Mouse (Mus musculus): Measurements from ENCODE around the gene Nt5c1a. TPM values are rescaled to one million over a fixed set of nuclear protein-coding genes. Genes with fewer than 3 reads are reported as not detected.
A peak's percentile ranks its signal among the peaks of the same experiment; 100 is the strongest.
"Not testable (repeated sequence)": the region's sequence is repeated elsewhere in the genome, so short reads cannot be mapped to it uniquely, and the experiment has no call there.

The Nt5c1a gene
- 10 to 100 TPM; 14.5 to 15.2 TPM for total RNA-seq (2021)
- long read RNA-seq, experiment 1: 0 reads
- long read RNA-seq, experiment 2, partial matches to known transcripts: 0 of 1 reads
- long read RNA-seq, experiment 2, other reads (novel, unspliced or antisense): 0 of 1 reads

DNA sequence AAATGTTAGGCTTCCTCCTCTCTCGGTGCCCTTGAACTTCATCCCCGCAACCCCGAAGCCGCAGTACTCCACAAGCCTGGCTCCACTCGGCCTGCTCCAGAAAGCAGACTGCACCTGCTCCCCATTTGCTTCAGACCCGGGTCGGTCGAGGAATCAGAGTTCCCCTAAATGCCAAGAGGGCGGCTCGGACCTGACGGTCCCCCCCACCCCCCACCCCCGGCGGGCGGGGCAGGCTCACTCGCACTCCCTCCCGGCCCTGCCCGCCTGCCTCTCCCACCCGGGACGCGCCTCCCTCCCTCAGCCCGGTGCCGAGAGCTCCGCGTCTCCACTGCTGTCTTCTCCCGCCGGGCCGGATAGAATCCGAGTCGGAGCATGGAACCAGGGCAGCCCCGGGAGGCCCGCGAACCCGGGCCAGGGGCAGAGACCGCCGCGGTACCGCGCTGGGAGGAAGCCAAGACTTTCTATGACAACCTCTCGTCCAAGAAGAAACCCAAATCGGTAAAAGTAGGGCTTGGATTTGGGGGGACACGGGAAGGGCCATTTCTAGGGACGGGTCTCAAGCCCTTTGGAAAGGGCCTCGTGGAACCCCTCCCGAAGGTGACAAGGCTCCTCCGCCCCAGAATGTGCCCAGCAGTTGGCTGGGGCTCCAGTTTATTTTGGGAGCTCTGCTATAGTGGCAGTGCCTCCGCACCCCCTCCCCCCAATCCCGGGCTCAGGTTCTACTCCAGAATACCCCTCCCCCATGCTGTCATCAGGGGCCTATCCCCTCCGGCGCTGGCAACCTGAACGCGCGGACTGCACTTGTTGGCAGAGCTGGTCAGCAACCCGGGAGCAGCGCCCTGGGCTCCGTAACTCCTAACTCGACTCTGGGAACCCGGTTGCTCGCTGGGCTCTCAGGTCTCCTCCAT, at the start of gene Nt5c1a:
Gene Nt5c1a (plus strand): TSS at position 319 of the 908 bp plus-strand sequence.
- H3K27ac ChIP-seq: peak within 1 kb of the TSS; percentile 88
- H3K4me3 ChIP-seq: peak within 1 kb of the TSS; percentile 53
- peak in 1 of 2 experiments; percentile 62 for DNase-seq (ENCODE audit: low spot score in 2 of 2)
- no peak for TF ChIP-seq CTCF (conservative IDR thresholded peaks at IDR 0.05)

DNA sequence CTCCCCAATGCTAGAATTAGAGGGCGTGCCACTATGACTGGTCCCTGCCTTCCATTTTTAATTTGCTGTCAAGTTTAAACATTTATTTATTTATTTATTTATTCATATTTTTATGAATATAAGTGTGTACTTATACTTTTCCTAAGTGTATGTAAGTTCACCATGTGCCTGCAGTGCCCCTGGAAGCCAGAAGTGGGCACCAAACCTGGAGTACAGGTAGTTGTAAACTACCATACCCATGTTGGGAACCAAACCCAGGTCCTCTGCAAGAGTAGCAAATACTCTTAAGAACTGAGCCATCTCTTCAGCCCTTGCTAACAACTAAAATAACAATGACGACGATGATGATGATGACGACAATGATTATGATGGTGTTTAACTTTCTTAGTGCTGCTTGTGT, 49.3 kb upstream of the Nt5c1a start:
- H3K4me3 ChIP-seq: no peak overlapping the region
- peak; percentile 56 for TF ChIP-seq CTCF (conservative IDR thresholded peaks at IDR 0.05)

DNA sequence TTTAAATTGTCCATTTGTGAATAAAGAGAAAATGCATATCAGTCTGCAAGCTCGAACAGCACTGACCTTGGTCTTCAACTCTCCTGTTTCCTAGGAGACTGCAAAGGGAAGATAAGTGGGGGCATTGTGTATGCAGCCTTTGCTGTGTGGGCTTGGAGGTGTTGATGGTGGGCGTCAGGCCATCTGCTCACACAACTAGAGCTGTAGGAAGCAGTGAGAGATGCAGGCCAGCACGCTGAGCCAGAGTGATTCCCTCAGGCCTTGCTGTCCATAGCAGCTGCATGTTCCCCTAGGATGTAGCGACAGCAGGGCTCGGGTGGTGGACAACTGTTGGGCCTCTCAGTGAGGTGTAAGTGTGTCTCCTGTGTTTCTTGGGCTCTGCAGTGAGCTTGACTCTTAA, 48.3 kb upstream of the Nt5c1a start:
- H3K4me3 ChIP-seq: no peak overlapping the region
- TF ChIP-seq CTCF (conservative IDR thresholded peaks at IDR 0.05): no peak
- peak overlapping the region; percentile 74 for H3K27ac ChIP-seq
- peak; percentile 62 to 68 for DNase-seq (ENCODE audit: low spot score in 2 of 2)

More for the DNA sequence above, 49.3 kb upstream of the Nt5c1a start:
- no peak for DNase-seq (ENCODE audit: low spot score in 2 of 2)
- H3K27ac ChIP-seq: no peak overlapping the region

DNA sequence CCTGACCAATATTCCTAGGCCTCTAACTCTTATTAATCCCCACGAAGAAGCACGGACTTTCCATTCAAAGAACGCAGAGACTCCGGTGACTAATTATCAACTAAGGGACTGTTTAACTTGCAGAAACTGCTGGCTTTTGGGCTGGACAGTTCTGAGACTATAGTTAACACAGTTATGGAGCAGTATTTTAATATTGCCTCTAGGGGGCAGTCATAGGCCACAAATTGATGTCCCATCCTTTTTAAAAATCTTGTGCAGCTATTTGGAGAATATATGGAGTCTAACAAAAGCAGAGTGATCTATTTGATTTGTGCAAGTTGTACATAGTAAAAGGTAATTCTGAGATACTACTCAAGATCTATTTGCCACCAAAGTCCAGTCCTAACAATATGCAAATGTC, 46.3 kb upstream of the Nt5c1a start:
- DNase-seq (ENCODE audit: low spot score in 2 of 2): peak; percentile 48 to 67
- no peak overlapping the region for H3K27ac ChIP-seq
- peak; percentile 87 for TF ChIP-seq CTCF (conservative IDR thresholded peaks at IDR 0.05)
- no peak overlapping the region for H3K4me3 ChIP-seq

DNA sequence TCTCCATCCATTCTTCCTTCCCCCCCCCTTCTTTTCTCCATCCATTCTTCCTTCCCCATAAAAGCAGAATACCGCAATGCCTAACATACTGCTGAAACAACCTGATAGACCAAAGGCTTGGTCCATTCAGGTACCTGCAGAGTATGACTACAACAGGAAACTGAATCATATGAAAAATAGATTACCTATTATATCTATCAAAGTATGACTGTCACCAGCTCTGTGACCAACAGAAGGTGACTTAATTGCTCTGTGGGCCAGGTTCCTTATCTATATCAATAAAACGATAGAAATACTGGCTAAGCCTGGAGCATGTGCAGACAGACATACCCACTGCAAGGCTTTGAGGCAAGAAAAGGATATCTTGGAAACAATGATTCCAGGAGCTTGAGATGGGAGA, 45.9 kb upstream of the Nt5c1a start:
- no peak overlapping the region for H3K4me3 ChIP-seq
- DNase-seq (ENCODE audit: low spot score in 2 of 2): no peak
- H3K27ac ChIP-seq: no peak overlapping the region
- no peak for TF ChIP-seq CTCF (conservative IDR thresholded peaks at IDR 0.05)

DNA sequence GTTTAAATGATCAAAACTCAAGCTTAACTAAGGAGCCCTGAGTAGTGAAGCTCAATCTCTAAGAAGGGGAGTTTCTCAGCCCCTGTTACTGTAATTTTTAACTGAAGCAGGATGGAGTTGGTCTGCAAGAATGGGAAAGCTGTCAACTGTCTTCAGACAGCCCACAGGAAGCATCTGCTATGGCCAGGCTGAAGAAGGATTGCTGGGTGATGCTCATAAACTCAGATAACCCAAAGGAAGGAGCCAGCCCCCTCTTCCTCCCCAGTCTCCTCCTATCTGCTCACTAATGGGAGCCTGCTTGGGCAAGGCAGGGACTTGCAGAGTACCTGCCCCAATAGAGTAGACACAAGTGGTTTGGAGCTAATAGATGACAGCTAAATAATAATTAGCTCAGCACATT, 45.5 kb upstream of the Nt5c1a start:
- no peak for TF ChIP-seq CTCF (conservative IDR thresholded peaks at IDR 0.05)
- H3K4me3 ChIP-seq: no peak overlapping the region
- H3K27ac ChIP-seq: no peak overlapping the region
- no peak for DNase-seq (ENCODE audit: low spot score in 2 of 2)

DNA sequence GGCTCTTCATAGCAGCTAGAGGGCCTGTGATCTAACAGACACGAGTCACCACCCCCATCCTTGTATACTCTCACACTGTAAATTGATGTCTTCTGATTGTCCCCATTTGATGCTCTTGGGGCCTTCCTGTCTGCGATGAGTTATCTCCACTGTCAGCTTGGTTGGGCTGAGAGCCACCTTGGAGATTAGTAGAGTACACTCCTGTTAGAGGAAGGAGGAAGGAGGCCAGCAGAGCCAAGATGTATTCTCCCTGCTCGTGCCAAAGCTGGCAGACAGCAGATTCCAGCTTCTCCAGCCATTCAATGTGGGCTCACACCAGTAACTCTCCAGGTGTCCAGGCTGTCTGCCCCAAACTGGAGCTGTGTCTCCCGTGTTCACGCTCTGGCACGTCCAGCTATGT, 40.7 kb upstream of the Nt5c1a start:
- TF ChIP-seq CTCF (conservative IDR thresholded peaks at IDR 0.05): no peak
- no peak for DNase-seq (ENCODE audit: low spot score in 2 of 2)
- H3K4me3 ChIP-seq: no peak overlapping the region
- H3K27ac ChIP-seq: no peak overlapping the region

DNA sequence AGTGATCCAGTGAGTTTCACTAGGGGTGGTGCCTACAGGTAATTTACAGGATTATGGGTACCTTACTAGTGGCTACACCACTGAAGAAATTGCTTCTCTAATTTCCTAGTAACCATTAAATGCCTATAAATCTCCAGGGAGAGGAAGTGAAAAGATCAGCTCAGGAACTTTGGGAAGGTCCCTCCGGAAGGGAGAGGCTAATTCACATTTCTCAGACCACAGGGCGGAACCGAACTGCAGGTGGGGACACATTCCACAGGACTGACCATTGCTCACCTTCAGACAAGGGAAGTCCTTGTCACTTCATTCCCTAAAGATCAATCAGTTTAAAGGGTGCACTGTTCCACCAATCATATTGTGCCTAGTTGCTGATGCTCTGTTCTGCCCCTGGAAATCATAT, 40.1 kb upstream of the Nt5c1a start:
- H3K27ac ChIP-seq; H3K4me3 ChIP-seq; DNase-seq (ENCODE audit: low spot score in 2 of 2): not testable (repeated sequence)

DNA sequence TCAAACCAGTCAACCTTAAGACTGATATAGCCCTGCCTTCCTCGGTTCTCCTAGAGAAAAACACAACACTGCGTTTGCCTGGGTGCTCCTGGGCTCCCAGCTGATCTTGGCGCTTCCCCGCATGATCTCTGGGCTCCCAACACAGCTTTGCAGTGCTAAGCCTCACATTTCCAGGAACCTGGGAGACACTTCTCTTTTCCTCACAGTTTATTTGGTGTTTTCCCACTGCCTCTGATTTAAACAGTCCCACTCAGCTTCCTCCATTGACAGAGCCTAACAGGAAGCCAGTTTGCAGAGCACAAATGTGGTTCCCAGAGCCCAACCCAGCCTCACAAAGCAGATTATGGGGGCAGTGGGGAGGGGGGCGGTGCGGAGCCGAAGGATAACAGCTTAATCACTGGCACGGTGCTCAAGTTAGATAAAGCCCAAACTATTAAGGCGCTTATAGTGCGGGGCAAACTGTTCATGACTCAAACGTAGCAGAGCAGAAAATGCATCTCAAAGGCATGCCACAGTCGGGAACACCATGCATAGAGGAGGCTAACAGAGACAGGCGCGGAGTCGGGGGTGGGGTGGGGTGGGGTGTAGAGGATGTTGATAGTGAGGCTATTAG, 38.9 kb upstream of the Nt5c1a start:
- no peak for DNase-seq (ENCODE audit: low spot score in 2 of 2)
- H3K27ac ChIP-seq: no peak overlapping the region
- H3K4me3 ChIP-seq: no peak overlapping the region
- no peak for TF ChIP-seq CTCF (conservative IDR thresholded peaks at IDR 0.05)

DNA sequence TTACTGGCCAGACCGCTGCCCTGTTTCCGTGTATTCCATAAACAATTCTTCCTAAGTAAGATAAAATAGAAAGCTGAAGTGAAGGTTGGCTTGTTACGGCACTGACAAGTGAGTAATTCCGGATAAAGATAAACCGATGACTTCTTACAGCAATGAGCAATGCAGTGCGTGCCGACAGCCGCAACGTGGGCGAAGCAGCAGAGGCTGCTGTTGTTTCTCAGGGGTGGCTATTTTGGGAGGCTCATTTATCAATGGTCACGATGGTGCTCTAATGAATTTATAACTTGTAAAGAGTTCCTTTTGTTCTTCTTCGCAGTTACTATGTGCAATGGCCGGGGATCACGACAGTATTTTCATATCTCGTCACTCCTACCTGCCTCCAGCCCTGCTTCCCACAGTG, 37.1 kb upstream of the Nt5c1a start:
- peak overlapping the region; percentile 53; the same call in 1 of the 2 replicates for H3K27ac ChIP-seq
- peak; percentile 56 to 74 for DNase-seq (ENCODE audit: low spot score in 2 of 2)
- peak overlapping the region; percentile 9; the same call in 1 of the 2 replicates for H3K4me3 ChIP-seq
- 0 out of 2 replicates have a peak, but pooled peaks have one; percentile 12 for TF ChIP-seq CTCF (conservative IDR thresholded peaks at IDR 0.05)

DNA sequence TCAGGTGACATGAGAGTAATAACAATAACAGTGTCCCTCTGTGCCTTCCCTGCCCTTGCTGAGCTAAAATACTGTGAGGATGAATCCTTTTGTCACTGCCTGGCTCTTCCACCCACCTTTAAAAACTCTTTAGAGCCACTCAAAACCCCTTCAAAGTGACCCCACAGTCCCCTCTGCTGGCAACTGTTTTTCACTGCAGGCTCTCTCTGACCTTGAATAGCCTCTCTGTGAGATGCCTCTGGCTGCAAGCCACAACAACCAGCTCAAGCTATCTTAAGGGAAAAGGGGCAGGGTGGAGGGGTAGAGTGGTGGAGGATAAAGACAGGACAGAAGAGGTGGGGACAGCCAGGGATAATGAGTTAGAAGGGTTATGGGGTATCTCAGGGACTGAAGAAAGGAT, 29.5 kb upstream of the Nt5c1a start:
- DNase-seq (ENCODE audit: low spot score in 2 of 2): no peak
- TF ChIP-seq CTCF (conservative IDR thresholded peaks at IDR 0.05): peak; percentile 16
- H3K4me3 ChIP-seq: no peak overlapping the region
- H3K27ac ChIP-seq: no peak overlapping the region

DNA sequence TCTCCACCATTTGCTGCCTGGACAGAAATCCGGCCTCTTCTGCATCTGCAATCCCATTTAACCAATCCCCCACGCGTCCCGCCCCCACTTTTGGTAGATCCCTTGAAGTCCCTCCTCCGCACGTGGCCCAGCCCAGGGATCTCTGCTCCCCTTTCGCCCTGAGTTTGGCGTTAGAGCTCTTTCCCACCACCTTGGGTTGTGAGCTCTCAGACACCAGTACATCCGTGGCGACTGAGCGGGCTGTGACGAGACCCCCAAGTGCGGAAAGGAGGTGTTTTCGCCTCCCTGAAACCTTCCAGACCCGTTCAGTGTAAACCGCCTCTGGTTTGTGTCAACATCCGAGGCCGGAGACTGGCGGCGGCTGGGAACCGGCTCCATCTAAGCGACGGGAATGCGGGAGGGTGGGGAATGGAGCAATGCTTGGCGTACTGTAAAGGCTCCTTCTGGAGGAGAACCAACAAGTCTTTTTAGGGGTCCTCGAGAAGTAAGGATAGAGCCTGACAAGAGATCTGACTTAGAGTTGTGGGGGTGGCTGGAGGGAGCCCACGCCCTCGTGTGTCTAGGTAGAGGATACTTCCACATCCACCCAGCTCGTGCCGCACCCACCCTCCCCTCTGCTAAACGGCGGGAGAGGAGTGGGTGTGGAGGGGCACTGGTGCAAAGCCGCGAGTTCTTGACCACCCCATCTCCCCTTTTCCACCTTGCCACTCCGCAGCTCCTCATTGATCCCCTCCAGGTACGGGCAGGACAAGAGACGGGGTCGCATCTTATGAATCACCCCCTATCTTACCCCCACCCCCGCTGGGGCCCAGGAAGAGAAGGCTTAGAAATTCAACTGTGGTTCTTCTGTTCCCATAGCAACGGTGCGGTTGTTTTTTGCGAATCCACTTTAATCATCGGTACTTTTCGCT, 18.7 kb upstream of the Nt5c1a start, which contains the start of gene Hpcal4:
Gene Hpcal4 (plus strand): TSS at position 900 of the 911 bp plus-strand sequence.
- peak within 1 kb of the TSS; percentile 97 for H3K27ac ChIP-seq
- TF ChIP-seq CTCF (conservative IDR thresholded peaks at IDR 0.05): no peak
- peak within 1 kb of the TSS; percentile 67 for H3K4me3 ChIP-seq
- peak in 1 of 2 experiments; percentile 48 for DNase-seq (ENCODE audit: low spot score in 2 of 2)
